Mouse (Mus musculus): ENCODE data around the gene Hnrnpm.
A peak's percentile ranks its signal among the peaks of the same experiment; 100 is the strongest.
"Not testable (repeated sequence)": the region's sequence is repeated elsewhere in the genome, so short reads cannot be mapped to it uniquely, and the experiment has no call there.

Hnrnpm gene

GRCm38 (mm10) chr17:33666813-33667212 lies 19.8 kb downstream of the Hnrnpm start:
- DNase-seq: no peak

- DNase-seq: no peak
These were observed 36.7 kb downstream of the Hnrnpm start for GRCm38 (mm10) chr17:33649781-33650475.

- DNase-seq: no peak
These were observed 41.6 kb downstream of the Hnrnpm start for GRCm38 (mm10) chr17:33645073-33645472.

GRCm38 (mm10) chr17:33644068-33644467 lies 42.6 kb downstream of the Hnrnpm start:
- no peak for DNase-seq

- no peak for DNase-seq
These were observed 46.9 kb downstream of the Hnrnpm start for GRCm38 (mm10) chr17:33639743-33640142.

GRCm38 (mm10) chr17:33637516-33638276 lies 49.0 kb downstream of the Hnrnpm start, which contains the start of gene Pram1:
Gene Pram1, plus strand, starts transcription at chr17:33638056.
- no peak for DNase-seq

GRCm38 (mm10) chr17:33637038-33637437 lies 49.6 kb downstream of the Hnrnpm start:
- no peak for DNase-seq

GRCm38 (mm10) chr17:33631796-33632195 lies 54.9 kb downstream of the Hnrnpm start:
- DNase-seq: peak; percentile 97 to 98

GRCm38 (mm10) chr17:33631236-33631635 lies 55.4 kb downstream of the Hnrnpm start:
- DNase-seq: peak in 1 of 2 experiments; percentile 40

GRCm38 (mm10) chr17:33630171-33630895 lies 56.3 kb downstream of the Hnrnpm start:
- no peak for DNase-seq

- peak in 1 of 2 experiments; percentile 34 for DNase-seq
These were observed 57.1 kb downstream of the Hnrnpm start for GRCm38 (mm10) chr17:33629487-33630125.

GRCm38 (mm10) chr17:33628621-33629486 lies 57.8 kb downstream of the Hnrnpm start, which contains the start of gene Zfp414:
Gene Zfp414, plus strand, starts transcription at chr17:33629090.
- DNase-seq: peak; percentile 92 to 93

- no peak for DNase-seq
These were observed 59.4 kb downstream of the Hnrnpm start for GRCm38 (mm10) chr17:33627281-33627680.

- DNase-seq: not testable (repeated sequence)
These were observed 72.9 kb downstream of the Hnrnpm start for GRCm38 (mm10) chr17:33613726-33614125.

GRCm38 (mm10) chr17:33610548-33610947 lies 76.1 kb downstream of the Hnrnpm start:
- no peak for DNase-seq

- no peak for DNase-seq
These were observed 79.4 kb downstream of the Hnrnpm start for GRCm38 (mm10) chr17:33607273-33607672.

GRCm38 (mm10) chr17:33601947-33602346 lies 84.7 kb downstream of the Hnrnpm start:
- DNase-seq: no peak

GRCm38 (mm10) chr17:33600831-33601230 lies 85.8 kb downstream of the Hnrnpm start:
- no peak for DNase-seq

- DNase-seq: peak in 1 of 2 experiments; percentile 3
These were observed 86.7 kb downstream of the Hnrnpm start for GRCm38 (mm10) chr17:33599836-33600475.

- no peak for DNase-seq
These were observed 88.2 kb downstream of the Hnrnpm start for GRCm38 (mm10) chr17:33598506-33598905.

- peak in 1 of 2 experiments; percentile 11 for DNase-seq
These were observed 89.4 kb downstream of the Hnrnpm start for GRCm38 (mm10) chr17:33597271-33597670.
